Mouse (Mus musculus): ENCODE measurements around the gene Rps6kb2.

- TF ChIP-seq CTCF (IDR thresholded peaks at IDR 0.05; ENCODE audit: control insufficient read depth, insufficient read depth, insufficient replicate concordance, low read depth, low read length) (no peak), POLR2A (IDR thresholded peaks at IDR 0.05; ENCODE audit: control insufficient read depth, low read depth, low read length) (peak; percentile 62; the same call in 1 of the 2 replicates)
These were observed 41.9 kb downstream of the Rps6kb2 start for GRCm38 (mm10) chr19:4121097-4121805.
